Mouse (Mus musculus): ENCODE measurements at regions not wholly inside any gene's neighbourhood (a gene's known extent, or its start where the extent isn't known, plus 50 kb on each side); places are given as distances from the start of the nearest gene placed in this dataset.
"Not testable (repeated sequence)": the region's sequence is repeated elsewhere in the genome, so short reads cannot be mapped to it uniquely, and the experiment has no call there.

DNA sequence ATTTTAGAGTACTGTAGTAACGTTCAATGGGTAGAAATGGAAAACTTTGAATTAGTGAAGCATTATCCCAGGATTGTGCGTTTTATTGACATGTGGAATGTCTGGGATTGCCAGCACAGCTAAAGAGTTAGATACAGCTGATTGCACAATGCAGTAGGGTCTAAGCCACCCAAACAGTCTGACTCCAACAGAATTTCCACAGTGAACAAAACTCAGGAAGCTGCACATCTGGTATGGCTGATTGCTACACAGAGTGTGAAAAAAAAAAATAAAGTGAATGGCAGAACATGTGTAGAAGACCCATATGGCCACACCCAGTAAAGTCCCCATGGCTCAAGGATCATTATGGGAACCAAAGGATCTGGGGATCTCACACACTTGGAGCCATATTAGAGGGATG is 596.0 kb upstream of the Igfbp3 start:
- DNase-seq (ENCODE audit: low read depth) = peak; percentile 29

DNA sequence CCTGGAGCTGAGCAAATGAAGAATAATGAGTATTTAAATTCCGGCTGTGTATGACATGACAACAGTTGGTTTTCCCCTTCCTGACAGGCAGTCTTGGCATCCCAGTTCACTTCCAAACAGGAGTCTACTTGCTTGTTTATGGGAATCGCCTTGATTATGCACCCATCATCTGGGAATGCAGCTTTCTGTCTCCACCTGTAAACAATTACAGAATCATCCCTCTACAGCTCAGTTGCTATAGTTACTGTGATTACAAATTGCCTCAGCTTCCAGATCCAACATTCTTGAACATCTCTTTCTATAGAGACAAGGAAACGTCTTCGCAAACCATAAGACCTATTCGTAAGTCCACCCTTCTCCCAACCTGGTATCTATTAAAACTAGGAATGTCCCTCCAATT is 582.6 kb upstream of the Igfbp3 start:
- no peak for DNase-seq (ENCODE audit: low read depth)

DNA sequence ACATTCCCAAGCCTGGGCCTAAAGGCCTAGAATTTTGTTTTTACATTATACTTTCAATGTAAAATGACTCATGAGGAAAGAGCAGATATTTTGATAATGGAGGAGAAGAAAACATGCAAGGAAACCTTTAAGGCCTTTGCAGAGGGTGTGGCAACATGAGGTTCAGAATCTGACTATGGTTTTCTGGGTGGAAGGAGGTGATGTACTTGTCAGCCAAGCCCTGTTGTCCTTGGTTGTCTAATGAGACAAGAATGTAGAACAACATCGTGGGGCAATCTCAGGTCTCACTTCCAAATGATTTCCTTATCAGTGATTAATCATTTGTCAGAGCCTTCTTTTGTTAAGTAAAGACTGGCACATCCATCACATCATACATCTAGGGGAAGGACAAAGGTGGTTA is 580.5 kb upstream of the Igfbp3 start:
- no peak for DNase-seq (ENCODE audit: low read depth)

DNA sequence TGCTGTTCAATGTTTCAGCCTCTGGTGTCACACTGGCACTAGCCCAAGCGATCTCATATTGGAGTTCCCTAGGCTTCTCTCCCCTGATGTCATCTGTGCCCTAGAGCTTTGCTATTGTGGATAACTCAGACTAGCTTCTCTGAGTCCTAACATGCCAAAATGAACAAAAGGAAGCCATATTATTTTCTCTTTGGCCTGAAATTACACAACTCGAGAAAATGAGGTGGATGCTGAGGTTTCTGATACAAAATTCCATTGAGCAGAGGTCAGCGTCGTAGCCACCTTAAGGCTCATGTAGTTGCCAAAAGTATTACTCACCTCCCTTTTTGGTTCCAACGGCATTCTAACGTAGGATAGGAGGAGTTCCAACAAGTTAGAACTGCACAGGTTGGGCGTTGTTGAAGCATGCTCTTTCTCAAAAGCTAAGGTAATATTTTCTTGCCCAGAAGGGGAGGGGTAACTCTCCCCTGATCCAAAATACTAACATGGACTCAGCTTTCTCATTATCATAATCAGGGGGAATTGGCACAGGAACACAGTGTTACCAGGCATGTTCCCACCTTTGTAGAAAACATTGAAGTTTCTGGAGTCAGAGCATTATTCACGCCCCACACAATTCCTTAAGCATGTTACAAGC is 566.9 kb upstream of the Igfbp3 start:
- DNase-seq (ENCODE audit: low read depth) = peak; percentile 46

DNA sequence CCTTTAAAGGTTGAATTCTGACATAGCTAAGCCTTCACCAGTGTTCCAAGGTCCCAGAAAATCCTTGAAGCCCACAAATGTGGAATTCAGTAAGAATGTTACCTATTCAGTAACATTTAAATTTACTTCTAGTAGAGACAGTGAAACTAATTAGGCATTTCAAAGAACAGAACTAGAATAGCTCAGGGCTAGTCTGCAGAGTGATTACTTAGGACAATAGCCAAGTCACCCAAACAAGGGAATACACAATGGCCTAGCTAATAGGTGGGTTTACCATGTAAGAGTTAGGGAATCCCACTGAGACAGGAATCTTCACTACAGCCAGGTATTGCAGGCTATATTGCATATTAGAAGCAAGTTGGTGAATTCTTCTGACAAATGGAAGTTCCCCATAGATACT is 561.6 kb upstream of the Igfbp3 start:
- DNase-seq (ENCODE audit: low read depth) = not testable (repeated sequence)

DNA sequence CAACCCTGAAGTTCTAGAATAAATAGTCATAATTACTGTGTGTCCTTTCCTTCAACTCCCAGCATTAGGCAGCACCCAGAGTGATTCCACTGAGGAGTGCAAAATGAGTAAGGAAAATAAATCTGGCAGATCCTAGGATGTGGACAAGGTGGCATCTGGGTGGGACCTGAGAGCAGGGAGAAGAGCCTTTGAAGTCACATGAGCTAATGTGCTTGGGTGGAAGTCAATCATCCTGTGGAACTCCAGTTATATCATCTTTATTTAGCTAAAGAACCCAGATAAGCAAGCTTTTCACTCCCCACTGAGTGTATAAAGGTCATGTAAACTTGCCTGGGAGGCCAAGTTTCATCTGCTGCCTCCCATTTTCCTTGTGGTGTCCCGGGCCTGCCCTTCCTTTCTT is 551.6 kb upstream of the Igfbp3 start:
- DNase-seq (ENCODE audit: low read depth) = no peak

DNA sequence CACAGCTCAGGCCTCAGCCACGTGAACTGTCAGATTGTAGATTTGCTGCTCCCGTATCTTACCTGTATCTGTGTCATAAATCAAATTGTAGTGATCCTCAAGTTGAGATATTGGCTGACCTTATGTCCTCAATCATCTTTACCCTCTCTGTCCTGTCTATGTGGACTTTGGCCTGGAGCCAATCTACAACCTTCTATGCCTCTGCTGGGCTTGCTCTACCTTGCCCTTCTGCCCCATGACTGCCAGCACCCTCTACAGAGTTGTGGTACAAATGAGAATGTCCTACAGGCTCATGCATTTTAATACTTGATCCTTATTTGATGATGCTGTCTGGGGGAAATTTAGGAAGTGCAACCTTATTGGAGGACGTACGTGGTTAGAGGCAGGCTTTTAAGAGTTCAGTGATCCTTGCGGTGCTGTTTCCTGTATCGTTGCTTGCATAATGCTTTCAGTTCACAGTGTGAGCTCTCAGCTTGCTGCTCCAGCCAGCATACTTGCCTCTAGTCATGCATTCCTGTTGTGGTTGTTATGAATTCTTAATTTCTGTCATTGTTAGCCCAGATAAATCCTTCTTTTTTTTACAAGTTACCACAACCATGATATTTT is 545.2 kb upstream of the Igfbp3 start:
- DNase-seq (ENCODE audit: low read depth) = no peak
